Mouse (Mus musculus) ES-Bruce4 (cell line): ENCODE measurements around the gene Nacc1. TPM values are rescaled to one million over a fixed set of nuclear protein-coding genes. Genes with fewer than 3 reads are reported as not detected.
A peak's percentile ranks its signal among the peaks of the same experiment; 100 is the strongest.

Source experiments
- H3K27ac ChIP-seq: 2 replicates; pipeline ENCODE4 v1.5.1; 2012; ENCODE audit warnings: low read length, inconsistent platforms; ENCODE audit not compliant: insufficient read depth
- H3K27me3 ChIP-seq: 2 replicates; pipeline ENCODE4 v1.6.1; 2012; ENCODE audit warnings: mild to moderate bottlenecking, low read length, inconsistent platforms; ENCODE audit not compliant: control insufficient read depth, poor library complexity, insufficient read depth, severe bottlenecking
- H3K36me3 ChIP-seq: 2 replicates; pipeline ENCODE4 v1.6.1; 2012; ENCODE audit warnings: inconsistent platforms, mild to moderate bottlenecking, low read length, moderate library complexity; ENCODE audit not compliant: control insufficient read depth, poor library complexity, insufficient read depth, severe bottlenecking
- H3K4me1 ChIP-seq: one replicate; pipeline ENCODE4 v1.8.1; 2011; ENCODE audit warnings: low read length; ENCODE audit not compliant: control insufficient read depth, insufficient read depth
- H3K4me3 ChIP-seq: 2 replicates; pipeline ENCODE4 v1.5.1; 2011; ENCODE audit warnings: low read depth, mild to moderate bottlenecking, low read length
- H3K9ac ChIP-seq: 2 replicates; pipeline ENCODE4 v1.6.1; 2012; ENCODE audit warnings: low read depth, mild to moderate bottlenecking, inconsistent platforms; ENCODE audit not compliant: poor library complexity, severe bottlenecking
- H3K9me3 ChIP-seq: replicated peaks from 2 replicates; pipeline ENCODE4 v1.6.1; 2012; ENCODE audit warnings: mild to moderate bottlenecking, low read length, inconsistent platforms; ENCODE audit not compliant: control insufficient read depth, poor library complexity, insufficient read depth, severe bottlenecking
- CTCF ChIP-seq: IDR thresholded peaks from one replicate; pipeline ENCODE4 v1.8.1; 2011; ENCODE audit warnings: low read depth, low read length
- EP300 ChIP-seq: IDR thresholded peaks from 2 replicates; pipeline ENCODE4 v1.6.1; 2011; ENCODE audit warnings: low read depth, low read length; ENCODE audit not compliant: insufficient read depth
- POLR2A ChIP-seq: IDR thresholded peaks from one replicate; pipeline ENCODE4 v1.8.1; 2011; ENCODE audit warnings: low read length; ENCODE audit not compliant: insufficient read depth
- polyA plus RNA-seq: library from polyadenylated mRNA; stranded (reverse); fragments of >200 nt; gene quantifications from 2 replicates; pipeline ENCODE4 v1.2.4, GENCODE M21; 2011; ENCODE audit warnings: low read depth; ENCODE audit not compliant: missing spikeins, insufficient read depth, insufficient read length

Gene Nacc1
- polyA plus RNA-seq, 1 experiment, result 89.7 TPM

DNA sequence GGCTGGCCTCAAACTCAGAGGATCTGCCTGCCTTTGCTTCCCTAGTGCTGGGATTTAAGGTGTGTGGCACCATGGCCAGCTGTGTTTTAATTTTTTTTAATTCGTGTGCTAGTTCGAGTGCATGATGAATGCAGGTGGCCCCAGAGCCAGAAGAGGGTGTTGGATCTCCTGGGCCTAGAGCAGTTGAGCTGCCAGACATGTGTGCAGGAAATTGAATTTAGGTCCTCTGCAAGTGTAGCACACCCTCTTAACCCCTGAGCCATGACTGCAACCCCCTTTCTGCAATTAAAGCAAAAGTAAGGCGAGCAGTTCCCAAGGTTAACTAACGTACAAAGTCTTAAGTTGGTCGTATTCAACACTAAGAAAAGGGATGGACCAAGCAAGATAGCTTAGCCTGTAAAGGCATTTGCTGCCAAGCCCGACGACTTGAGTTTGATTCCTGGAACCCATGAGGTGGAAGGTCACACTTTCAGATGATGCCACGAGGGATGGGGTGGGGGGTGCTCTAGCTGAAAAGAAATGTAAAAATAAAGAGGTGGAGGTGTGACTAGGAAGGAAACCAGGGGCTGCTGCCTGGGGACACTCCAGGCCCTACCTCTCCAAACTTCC lies 49.6 kb downstream of the Nacc1 start:
- H3K27ac ChIP-seq, result peak overlapping the region; percentile 43
- H3K9me3 ChIP-seq, result no peaks in the 10 kb centered on the region
- TF ChIP-seq EP300 (no peak), CTCF (no peak), POLR2A (no peak)
- no peaks in the 10 kb centered on the region for H3K27me3 ChIP-seq
- no peaks in the 10 kb centered on the region for H3K36me3 ChIP-seq
- H3K4me1 ChIP-seq, result peaks cover 11% of the 10 kb centered on the region
- peak overlapping the region; percentile 92 for H3K9ac ChIP-seq
- H3K4me3 ChIP-seq, result peak overlapping the region; percentile 58

DNA sequence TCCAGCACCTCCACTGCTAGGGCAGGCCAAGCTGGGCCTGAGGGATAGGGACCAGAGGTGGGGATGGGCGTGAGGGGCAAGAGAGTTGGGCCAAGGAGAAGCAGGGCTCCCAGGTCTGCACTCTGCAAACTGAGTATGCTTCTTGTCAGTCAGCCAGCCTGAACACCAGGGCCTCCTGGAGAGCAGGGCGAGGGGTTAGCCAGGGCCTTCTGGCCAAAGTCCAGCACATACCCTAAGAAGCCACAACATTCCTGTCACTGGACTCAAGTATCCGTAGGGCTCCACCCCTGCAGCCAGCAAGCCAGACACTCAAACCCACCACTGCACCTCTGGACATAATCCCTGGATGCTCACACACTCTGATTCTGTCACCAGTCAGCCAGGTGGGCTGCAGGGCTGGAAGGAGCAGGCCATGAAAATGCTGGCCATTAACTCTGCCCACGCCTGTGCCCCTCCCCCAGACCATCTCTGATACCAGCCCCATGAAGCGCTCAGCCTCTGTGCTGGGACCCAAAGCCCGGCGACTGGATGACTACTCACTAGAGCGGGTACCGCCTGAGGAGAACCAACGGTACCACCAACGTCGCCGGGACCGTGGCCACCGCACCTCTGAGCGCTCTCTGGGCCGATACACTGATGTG lies 51.5 kb downstream of the Nacc1 start:
- H3K4me1 ChIP-seq, result peaks cover 11% of the 10 kb centered on the region
- H3K4me3 ChIP-seq, result no peak overlapping the region
- TF ChIP-seq CTCF, result no peak
- no peak for TF ChIP-seq EP300
- TF ChIP-seq POLR2A, result no peak
- no peaks in the 10 kb centered on the region for H3K36me3 ChIP-seq
- H3K27me3 ChIP-seq, result no peaks in the 10 kb centered on the region
- H3K9ac ChIP-seq, result no peak overlapping the region
- H3K27ac ChIP-seq, result no peak overlapping the region
- peaks cover 7% of the 10 kb centered on the region for H3K9me3 ChIP-seq

- Histone ChIP-seq H3K27ac (peak overlapping the region; percentile 6; the same call in 1 of the 2 replicates), H3K4me3 (no peak overlapping the region), H3K4me1 (peaks cover 11% of the 10 kb centered on the region)
These were observed 52.1 kb downstream of the Nacc1 start for GRCm38 (mm10) chr8:84635397-84636050.

GRCm38 (mm10) chr8:84634849-84635304 lies 52.8 kb downstream of the Nacc1 start:
- Histone ChIP-seq H3K27ac (peak overlapping the region; percentile 78), H3K4me1 (peaks cover 12% of the 10 kb centered on the region), H3K4me3 (no peak overlapping the region), H3K27me3 (no peaks in the 10 kb centered on the region), H3K9me3 (peaks cover 12% of the 10 kb centered on the region), H3K36me3 (no peaks in the 10 kb centered on the region), H3K9ac (no peak overlapping the region)
- 0 out of 2 replicates have a peak, but pooled peaks have one; percentile 3 for TF ChIP-seq EP300
- no peak for TF ChIP-seq CTCF

More at GRCm38 (mm10) chr8:84635397-84636050, 52.1 kb downstream of the Nacc1 start:
- no peaks in the 10 kb centered on the region for H3K36me3 ChIP-seq
- peaks cover 12% of the 10 kb centered on the region for H3K9me3 ChIP-seq
- TF ChIP-seq EP300 (no peak), CTCF (no peak), POLR2A (no peak)
- no peaks in the 10 kb centered on the region for H3K27me3 ChIP-seq
- H3K9ac ChIP-seq, result no peak overlapping the region

GRCm38 (mm10) chr8:84633841-84634584 lies 53.6 kb downstream of the Nacc1 start:
- Histone ChIP-seq H3K9ac (peak overlapping the region; percentile 2; the same call in 1 of the 2 replicates), H3K4me3 (no peak overlapping the region), H3K9me3 (peaks cover 12% of the 10 kb centered on the region), H3K36me3 (no peaks in the 10 kb centered on the region), H3K27me3 (no peaks in the 10 kb centered on the region), H3K4me1 (peaks cover 16% of the 10 kb centered on the region), H3K27ac (peak overlapping the region; percentile 78)
- no peak for TF ChIP-seq POLR2A
- TF ChIP-seq CTCF, result no peak
- TF ChIP-seq EP300, result no peak
